Mouse (Mus musculus) forebrain, postnatal 0 days (tissue): ENCODE measurements around the gene Mast1. TPM values are rescaled to one million over a fixed set of nuclear protein-coding genes. Genes with fewer than 3 reads are reported as not detected.
A peak's percentile ranks its signal among the peaks of the same experiment; 100 is the strongest.

Experiments used
- ATAC-seq: fragments of 200-750 bp; cut with Nextera tagmentation; 2 replicates; pipeline ENCODE4 v1.8.0; 2017; ENCODE audit warnings: mild to moderate bottlenecking, moderate library complexity
- DNase-seq: peaks from one replicate; pipeline ENCODE4 v3.0.0-alpha.2; 2015
- H3K27ac ChIP-seq: fragments of 300-500 bp; sonication (generic); 2 replicates; pipeline ENCODE4 v1.5.1; 2014; ENCODE audit warnings: low read depth, mild to moderate bottlenecking, antibody characterized with exemption, low read length, moderate library complexity, mixed read lengths
- H3K27me3 ChIP-seq: fragments of 300-500 bp; sonication (generic); 2 replicates; pipeline ENCODE4 v1.6.1; 2014; ENCODE audit warnings: mild to moderate bottlenecking, low read length, mixed read lengths; ENCODE audit not compliant: insufficient read depth
- H3K36me3 ChIP-seq: fragments of 300-500 bp; sonication (generic); 2 replicates; pipeline ENCODE4 v1.6.1; 2014; ENCODE audit warnings: mild to moderate bottlenecking, moderate library complexity; ENCODE audit not compliant: insufficient read depth
- H3K4me1 ChIP-seq: fragments of 300-500 bp; sonication (generic); 2 replicates; pipeline ENCODE4 v1.6.1; 2014; ENCODE audit warnings: antibody characterized with exemption; ENCODE audit not compliant: insufficient read depth
- H3K4me2 ChIP-seq: fragments of 300-500 bp; sonication (generic); 2 replicates; pipeline ENCODE4 v1.6.1; 2014; ENCODE audit warnings: low read depth, mild to moderate bottlenecking, moderate library complexity
- H3K4me3 ChIP-seq: fragments of 300-500 bp; sonication (generic); 2 replicates; pipeline ENCODE4 v1.5.1; 2014; ENCODE audit warnings: low read depth, low read length, mixed read lengths
- H3K9ac ChIP-seq: fragments of 300-500 bp; sonication (generic); 2 replicates; pipeline ENCODE4 v1.6.1; 2014; ENCODE audit warnings: mild to moderate bottlenecking
- H3K9me3 ChIP-seq: fragments of 300-500 bp; sonication (generic); 2 replicates; pipeline ENCODE4 v1.6.1; 2016; ENCODE audit warnings: low read length
- CTCF ChIP-seq: sonication (generic); IDR thresholded peaks from 2 replicates; pipeline ENCODE4 v1.5.1; 2016; ENCODE audit warnings: antibody characterized with exemption, control low read depth, low read depth
- WGBS: fragments of 180-500 bp; shearing (Covaris S2); extraction: QIAGEN DNeasy Blood & Tissue Kit; methylation state at CpG from one replicate; pipeline ENCODE4 v1.1.7; 2014; 5-methylcytosine and 5-hydroxymethylcytosine counted together
- polyA plus RNA-seq: library from polyadenylated mRNA; unstranded; fragments of >200 nt; fragmentation: Nextera tagmentation; extraction: Ambion mirVana; gene quantifications from 2 replicates; pipeline ENCODE4 v1.2.1, GENCODE M21; 2015
- total RNA-seq: library from RNA; depleted of rRNA; stranded (reverse); fragments of >200 nt; gene quantifications from 2 replicates; pipeline ENCODE4 v1.2.3, GENCODE M21; 2014; rRNA removed

The Mast1 gene
- total RNA-seq, result 39.7 and 57.7 TPM in 2 replicates
- 44.2 and 63.8 TPM in 2 replicates for polyA plus RNA-seq

DNA sequence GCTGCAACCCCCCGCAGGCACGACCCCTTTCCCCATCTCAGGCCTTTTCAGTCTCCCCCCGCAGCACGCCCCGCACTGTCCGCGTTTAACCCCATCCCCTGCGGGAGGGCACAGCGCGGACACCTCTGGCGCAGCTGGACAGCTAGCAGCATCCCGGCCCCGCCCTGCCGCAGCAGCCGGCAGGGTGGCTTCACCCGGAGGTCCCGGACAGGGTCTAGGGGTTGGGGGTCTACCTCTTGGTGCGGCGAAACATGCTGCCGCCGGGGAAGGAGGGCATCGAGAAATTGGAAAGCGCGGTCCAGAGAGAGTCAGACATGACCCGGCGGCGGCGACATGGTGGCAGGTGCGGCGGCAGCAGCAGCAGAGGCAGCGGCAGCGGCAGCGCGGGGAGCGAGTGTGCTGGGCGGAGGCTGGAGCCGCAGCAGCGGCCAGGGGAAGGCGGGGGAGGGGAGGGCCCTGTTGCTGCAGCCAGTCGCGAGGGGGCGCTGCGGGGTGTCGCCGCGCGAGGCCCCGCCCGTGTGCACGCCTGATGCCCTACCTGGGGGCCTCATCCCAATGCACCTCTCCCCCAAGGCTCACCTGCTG lies at the start of gene Mast1:
Gene Mast1, minus strand, starts transcription at position 398 of the 585 bp plus-strand sequence.
- Histone ChIP-seq H3K36me3 (peaks cover 6% of the 10 kb centered on the region), H3K9me3 (no peaks in the 10 kb centered on the region), H3K27ac (peak within 1 kb of the TSS; percentile 95), H3K4me2 (peak within 1 kb of the TSS; percentile 87), H3K4me1 (peaks cover 14% of the 10 kb centered on the region), H3K27me3 (no peaks in the 10 kb centered on the region), H3K4me3 (peak within 1 kb of the TSS; percentile 78), H3K9ac (peak within 1 kb of the TSS; percentile 96)
- WGBS, result under 1% methylated on average over 50 of the region's 50 CpGs
- ATAC-seq (peak; percentile 74), DNase-seq (peak; percentile 90)
- peak; percentile 81 for TF ChIP-seq CTCF

DNA sequence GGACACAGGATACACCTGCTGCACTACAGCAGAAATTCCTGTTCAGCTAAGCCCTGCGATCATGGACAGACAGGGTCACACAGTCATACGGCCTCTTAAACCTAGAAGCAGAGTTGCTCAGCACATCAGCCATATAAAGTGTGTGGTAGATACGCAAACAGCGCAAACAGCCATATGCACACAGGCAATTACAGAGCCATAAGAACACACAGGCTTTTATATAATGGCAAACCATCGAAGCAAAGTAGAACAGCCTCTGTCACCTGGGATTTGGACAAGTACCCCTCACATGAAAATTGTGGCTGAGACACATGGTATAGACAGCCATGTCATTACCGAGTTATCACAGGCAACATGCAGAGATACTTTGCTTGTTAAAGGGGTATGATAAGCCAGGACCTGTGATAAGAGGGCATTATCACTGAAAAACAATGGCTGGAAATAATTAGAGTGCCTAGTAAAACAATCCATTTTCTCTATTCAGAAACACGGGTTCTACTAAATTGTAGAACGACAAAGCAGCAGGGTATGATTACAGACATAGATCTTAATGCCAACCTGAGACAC lies 49.3 kb upstream of the Mast1 start:
- Histone ChIP-seq H3K27me3 (no peaks in the 10 kb centered on the region; the same call in 1 of the 2 replicates), H3K36me3 (no peaks in the 10 kb centered on the region), H3K4me1 (peaks cover 21% of the 10 kb centered on the region), H3K9ac (0 out of 2 replicates have a peak overlapping the region, but pooled peaks have one; percentile 61), H3K9me3 (no peaks in the 10 kb centered on the region), H3K27ac (peak overlapping the region; percentile 78), H3K4me3 (peak overlapping the region; percentile 54), H3K4me2 (peak overlapping the region; percentile 98)
- ATAC-seq, result no peak
- no peak for DNase-seq
- TF ChIP-seq CTCF, result no peak
- WGBS, result 25% methylated on average over 8 of the region's 8 CpGs

DNA sequence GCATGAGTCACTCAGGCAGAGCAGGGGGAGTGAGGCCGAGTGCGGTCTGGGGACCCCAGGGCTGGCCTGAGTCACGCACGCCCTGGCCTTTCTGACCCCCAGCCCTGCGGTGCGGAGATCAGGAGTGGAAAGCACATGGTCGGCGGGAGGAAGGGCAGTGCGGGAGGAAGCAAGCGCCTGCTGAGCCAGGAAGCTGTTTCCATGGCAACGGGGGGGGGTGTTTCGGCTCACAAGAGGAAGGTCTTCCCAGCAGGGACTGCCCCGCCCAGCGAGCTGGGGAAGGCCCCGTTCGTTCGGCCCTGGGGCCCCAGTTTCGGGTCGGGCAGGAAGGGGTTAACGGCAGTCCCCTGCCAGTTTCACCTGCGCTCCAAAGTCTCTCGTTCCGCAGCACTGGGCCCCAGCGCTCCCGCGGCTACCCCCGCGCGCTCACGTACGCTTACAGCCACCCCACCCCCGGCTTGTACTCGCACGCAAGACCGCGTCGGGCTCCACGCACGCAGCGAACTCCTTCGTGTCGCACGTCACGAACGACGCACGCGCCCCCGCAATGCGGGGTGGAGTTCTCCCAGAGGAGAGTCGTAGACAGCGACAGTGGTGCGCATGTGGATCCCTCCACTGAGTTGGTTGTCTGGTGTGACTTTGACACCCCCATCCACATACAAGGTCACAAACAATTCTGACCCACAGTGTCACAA lies 48.7 kb upstream of the Mast1 start:
- ATAC-seq, result peak; percentile 87

DNA sequence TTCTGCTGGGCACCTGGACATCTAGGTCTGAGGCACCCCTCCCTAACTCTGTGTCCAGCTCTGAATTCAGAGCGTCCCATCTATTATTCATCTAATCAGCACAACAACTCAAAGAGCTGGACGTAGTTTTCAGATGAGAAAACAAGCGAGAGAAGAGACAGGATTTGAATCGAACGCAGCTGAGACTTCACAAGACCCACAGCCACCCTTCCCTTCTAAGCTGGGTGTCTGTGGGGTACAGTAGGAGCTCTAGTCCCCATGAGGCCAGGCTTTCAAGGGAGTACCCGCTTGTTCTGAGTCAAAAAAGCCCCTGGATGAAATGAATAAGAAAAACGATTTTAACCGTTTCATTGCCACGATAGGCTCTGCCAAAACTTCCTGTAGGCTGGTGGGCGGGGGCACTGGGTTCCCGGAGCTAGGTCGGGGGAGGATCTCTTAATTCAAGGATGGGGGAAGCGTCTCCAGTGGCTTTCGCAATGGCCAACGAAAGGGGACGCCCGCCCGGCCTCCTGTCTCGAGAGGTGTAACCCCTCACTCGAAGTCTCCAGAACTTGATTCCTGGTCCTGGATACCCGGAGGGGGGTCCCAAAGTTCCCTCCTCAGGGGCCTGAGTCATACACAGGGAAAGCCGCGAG lies 48.0 kb upstream of the Mast1 start:
- peak overlapping the region; percentile 78 for H3K27ac ChIP-seq
- H3K4me2 ChIP-seq, result peak overlapping the region; percentile 98
- H3K9ac ChIP-seq, result peak overlapping the region; percentile 61
- ATAC-seq (no peak), DNase-seq (no peak)
- WGBS, result 1% methylated on average over 23 of the region's 23 CpGs
- H3K9me3 ChIP-seq, result no peaks in the 10 kb centered on the region
- no peaks in the 10 kb centered on the region; the same call in 1 of the 2 replicates for H3K27me3 ChIP-seq
- H3K4me3 ChIP-seq, result peak overlapping the region; percentile 54
- no peaks in the 10 kb centered on the region for H3K36me3 ChIP-seq
- H3K4me1 ChIP-seq, result peaks cover 15% of the 10 kb centered on the region
- TF ChIP-seq CTCF, result no peak

More for the DNA sequence above, 48.7 kb upstream of the Mast1 start:
- peak overlapping the region; percentile 78 for H3K27ac ChIP-seq
- H3K4me3 ChIP-seq, result peak overlapping the region; percentile 54
- no peaks in the 10 kb centered on the region; the same call in 1 of the 2 replicates for H3K27me3 ChIP-seq
- no peak for TF ChIP-seq CTCF
- H3K4me2 ChIP-seq, result peak overlapping the region; percentile 98
- no peaks in the 10 kb centered on the region for H3K36me3 ChIP-seq
- peaks cover 15% of the 10 kb centered on the region for H3K4me1 ChIP-seq
- no peaks in the 10 kb centered on the region for H3K9me3 ChIP-seq
- H3K9ac ChIP-seq, result peak overlapping the region; percentile 61
- DNase-seq, result peak; percentile 96
- WGBS, result under 1% methylated on average over 53 of the region's 53 CpGs

DNA sequence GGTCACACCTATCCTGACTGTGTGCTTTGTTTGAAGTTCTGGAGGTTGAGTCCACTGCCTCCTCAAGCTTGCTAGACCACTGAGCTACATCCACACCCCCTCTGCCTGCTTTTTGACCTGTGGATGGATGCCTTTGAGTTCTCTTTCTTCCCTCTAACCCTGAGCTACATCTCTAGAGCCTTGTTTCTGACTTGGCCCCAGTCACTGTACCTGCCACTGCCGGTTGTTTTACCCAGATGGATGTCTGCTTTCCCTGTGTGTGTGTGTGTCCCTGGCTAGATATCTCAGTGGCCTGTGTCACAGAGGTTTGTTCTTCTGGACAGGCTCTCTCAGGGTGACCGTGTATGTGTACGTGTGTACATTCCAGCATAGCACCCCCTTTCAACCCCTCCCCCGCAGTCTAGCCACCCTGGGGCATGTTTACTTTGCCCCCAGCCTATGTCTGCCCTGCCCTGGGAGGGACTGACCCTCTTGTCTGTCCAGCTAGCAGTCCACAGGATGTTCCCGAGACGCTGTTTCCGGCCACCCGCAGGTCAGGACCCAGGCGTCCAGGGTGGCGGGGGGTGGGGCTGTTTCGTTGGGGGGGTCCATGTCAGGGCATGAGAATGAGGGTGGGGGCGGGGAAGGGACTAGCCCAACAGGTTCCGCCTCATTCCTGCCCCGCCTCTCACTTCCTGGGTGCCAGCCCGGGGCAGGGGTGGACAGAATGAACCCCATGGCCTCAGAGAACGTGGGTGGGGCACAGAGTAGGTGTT lies 47.3 kb upstream of the Mast1 start:
- H3K27ac ChIP-seq, result peak overlapping the region; percentile 78; the same call in 1 of the 2 replicates
- H3K4me1 ChIP-seq, result peaks cover 18% of the 10 kb centered on the region
- no peak for ATAC-seq
- no peak for TF ChIP-seq CTCF
- peak overlapping the region; percentile 54 for H3K4me3 ChIP-seq
- H3K9ac ChIP-seq, result 0 out of 2 replicates have a peak overlapping the region, but pooled peaks have one; percentile 61
- H3K4me2 ChIP-seq, result peak overlapping the region; percentile 98
- no peaks in the 10 kb centered on the region for H3K9me3 ChIP-seq
- 23% methylated on average over 16 of the region's 16 CpGs for WGBS
- H3K27me3 ChIP-seq, result no peaks in the 10 kb centered on the region; the same call in 1 of the 2 replicates
- DNase-seq, result no peak
- no peaks in the 10 kb centered on the region for H3K36me3 ChIP-seq

DNA sequence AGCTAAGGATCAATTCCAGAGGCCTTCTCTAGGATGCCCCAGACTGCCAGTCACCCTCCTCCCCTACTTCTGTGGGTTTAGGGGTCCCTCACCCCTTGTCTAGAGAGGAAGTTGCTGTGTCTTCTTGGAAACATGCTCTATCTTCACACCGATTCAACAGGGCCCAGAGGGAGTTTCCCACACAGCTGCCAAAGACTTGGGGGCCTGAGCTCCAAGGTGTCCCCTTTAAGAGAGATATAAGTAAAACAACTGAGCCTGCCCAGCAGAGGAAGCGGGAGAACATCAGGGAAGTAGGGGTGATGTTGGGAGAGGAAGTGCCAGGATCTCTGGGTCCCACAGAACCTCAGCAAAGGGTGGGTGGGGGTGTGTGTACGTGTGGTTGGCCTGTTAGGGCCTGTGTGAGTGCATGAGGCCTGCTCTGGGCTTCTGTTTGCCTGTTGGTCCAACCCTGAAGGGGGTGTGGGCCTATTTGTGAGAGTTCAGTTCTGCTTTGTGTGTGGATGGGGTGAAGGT lies 45.4 kb upstream of the Mast1 start:
- H3K4me1 ChIP-seq, result peaks cover 24% of the 10 kb centered on the region; the same call in 1 of the 2 replicates
- H3K36me3 ChIP-seq, result no peaks in the 10 kb centered on the region
- H3K9ac ChIP-seq, result no peak overlapping the region
- no peak overlapping the region for H3K4me2 ChIP-seq
- no peak overlapping the region for H3K4me3 ChIP-seq
- no peaks in the 10 kb centered on the region for H3K9me3 ChIP-seq
- TF ChIP-seq CTCF, result no peak
- 70% methylated on average over 3 of the region's 3 CpGs for WGBS
- H3K27ac ChIP-seq, result no peak overlapping the region
- DNase-seq, result no peak
- no peaks in the 10 kb centered on the region for H3K27me3 ChIP-seq
- no peak for ATAC-seq
